Mouse (Mus musculus) embryonic facial prominence, embryonic 10.5 days (tissue): ENCODE results near the gene Ddx10. TPM values are rescaled to one million over a fixed set of nuclear protein-coding genes. Genes with fewer than 3 reads are reported as not detected.
"Not testable (repeated sequence)": the region's sequence is repeated elsewhere in the genome, so short reads cannot be mapped to it uniquely, and the experiment has no call there.

Source experiments
- DNase-seq: peaks from one replicate; pipeline ENCODE4 v3.0.0-alpha.2; 2017; ENCODE audit warnings: low spot score
- H3K27ac ChIP-seq: fragments of 300-500 bp; sonication (generic); replicated peaks from 2 replicates; pipeline ENCODE4 v1.5.1; 2016; ENCODE audit warnings: mild to moderate bottlenecking
- H3K27me3 ChIP-seq: fragments of 300-500 bp; sonication (generic); replicated peaks from 2 replicates; pipeline ENCODE4 v1.6.1; 2016; ENCODE audit warnings: low read depth, mild to moderate bottlenecking; ENCODE audit not compliant: poor library complexity, severe bottlenecking
- H3K36me3 ChIP-seq: fragments of 300-500 bp; sonication (generic); replicated peaks from 2 replicates; pipeline ENCODE4 v1.6.1; 2016; ENCODE audit warnings: mild to moderate bottlenecking, moderate library complexity
- H3K4me1 ChIP-seq: fragments of 300-500 bp; sonication (generic); 2 replicates; pipeline ENCODE4 v1.6.1; 2016
- H3K4me3 ChIP-seq: fragments of 300-500 bp; sonication (generic); 2 replicates; pipeline ENCODE4 v1.5.1; 2016; ENCODE audit warnings: mild to moderate bottlenecking, moderate library complexity
- H3K9me3 ChIP-seq: fragments of 300-500 bp; sonication (generic); 2 replicates; pipeline ENCODE4 v1.6.1; 2016; ENCODE audit warnings: mild to moderate bottlenecking
- WGBS: fragments of 180-500 bp; shearing (Covaris S2); methylation state at CpG from one replicate; pipeline ENCODE4 v1.1.7; 2016; 5-methylcytosine and 5-hydroxymethylcytosine counted together
- polyA plus RNA-seq: library from polyadenylated mRNA; unstranded; fragments of >200 nt; fragmentation: Nextera tagmentation; extraction: Ambion mirVana; gene quantifications from 2 replicates; pipeline ENCODE4 v1.2.1, GENCODE M21; 2016

The Ddx10 gene
- polyA plus RNA-seq, 1 experiment from 2014 or later, result 30.8 TPM

DNA sequence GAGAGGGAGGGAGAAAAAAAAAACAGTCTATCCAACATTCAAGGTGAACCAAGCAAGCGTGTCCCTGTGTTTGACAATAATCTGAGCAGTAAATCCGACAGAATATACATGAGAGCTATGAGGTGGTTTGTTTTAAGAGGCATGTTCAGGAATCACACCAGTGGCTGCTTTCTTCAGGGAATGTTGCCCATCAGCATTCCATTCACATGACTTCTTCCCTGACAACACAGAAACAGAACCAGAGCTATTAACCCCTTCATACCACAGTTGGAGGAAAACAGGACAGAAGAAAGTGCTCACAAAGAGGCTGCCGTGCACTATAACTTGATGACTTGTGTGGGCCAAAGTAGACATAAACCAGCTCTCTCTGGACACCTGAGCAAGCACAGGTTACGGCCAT is 16.5 kb upstream of the Ddx10 start:
- no peaks in the 10 kb centered on the region for H3K9me3 ChIP-seq
- WGBS, result 73% methylated on average over 4 of the region's 4 CpGs
- no peaks in the 10 kb centered on the region for H3K4me1 ChIP-seq
- H3K4me3 ChIP-seq, result no peak overlapping the region
- no peaks in the 10 kb centered on the region for H3K36me3 ChIP-seq
- no peaks in the 10 kb centered on the region for H3K27me3 ChIP-seq
- DNase-seq, result no peak
- no peak overlapping the region for H3K27ac ChIP-seq

DNA sequence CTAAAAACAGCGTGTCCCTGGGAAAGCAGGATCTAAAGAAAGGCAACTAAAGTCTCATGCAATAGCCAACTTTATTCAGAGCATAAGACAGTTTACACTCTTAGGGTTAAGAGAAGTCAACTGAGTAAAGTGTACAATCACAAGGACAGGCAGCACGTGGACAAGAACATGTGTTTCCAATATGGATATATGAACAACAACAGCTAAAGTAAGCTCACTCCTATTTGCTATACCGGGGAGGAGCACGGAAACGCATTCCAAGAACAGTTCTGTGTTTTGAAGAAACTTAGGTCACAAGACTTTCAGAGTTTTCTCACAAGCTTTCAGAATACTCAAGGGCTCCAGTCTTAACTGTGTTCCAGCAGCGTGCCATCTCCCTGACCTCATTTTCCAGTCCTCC is 10.3 kb upstream of the Ddx10 start:
- peak overlapping the region; percentile 55 for H3K27ac ChIP-seq
- 24% methylated on average over 6 of the region's 6 CpGs for WGBS
- H3K4me3 ChIP-seq, result no peak overlapping the region
- H3K4me1 ChIP-seq, result peaks cover 10% of the 10 kb centered on the region
- no peaks in the 10 kb centered on the region for H3K36me3 ChIP-seq
- H3K9me3 ChIP-seq, result no peaks in the 10 kb centered on the region
- no peaks in the 10 kb centered on the region for H3K27me3 ChIP-seq
- peak; percentile 12 for DNase-seq

DNA sequence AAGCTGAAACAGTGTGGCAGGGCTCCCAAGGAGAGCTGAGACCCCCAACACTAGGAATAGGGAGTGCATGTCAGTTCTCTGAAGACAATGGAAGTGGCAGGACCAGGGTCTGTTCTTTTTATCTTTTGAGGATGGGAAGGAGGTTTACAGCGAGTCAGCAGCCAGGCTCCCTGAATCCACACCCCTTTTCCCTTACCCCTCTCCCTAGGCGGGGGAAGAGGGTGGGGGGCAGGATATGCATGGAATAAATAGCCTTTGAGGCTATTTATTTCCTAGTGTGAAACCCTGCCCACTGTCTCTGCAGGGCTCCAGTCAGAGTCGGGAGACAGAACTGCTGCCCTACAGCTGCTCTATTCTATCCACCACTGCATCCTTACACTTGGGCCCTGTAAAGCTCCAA is 9.9 kb upstream of the Ddx10 start:
- Histone ChIP-seq H3K36me3 (no peaks in the 10 kb centered on the region), H3K4me1 (peaks cover 10% of the 10 kb centered on the region), H3K27me3 (no peaks in the 10 kb centered on the region), H3K9me3 (no peaks in the 10 kb centered on the region), H3K4me3 (no peak overlapping the region), H3K27ac (peak overlapping the region; percentile 55)
- 4% methylated on average over 3 of the region's 3 CpGs for WGBS
- DNase-seq, result peak; percentile 11

DNA sequence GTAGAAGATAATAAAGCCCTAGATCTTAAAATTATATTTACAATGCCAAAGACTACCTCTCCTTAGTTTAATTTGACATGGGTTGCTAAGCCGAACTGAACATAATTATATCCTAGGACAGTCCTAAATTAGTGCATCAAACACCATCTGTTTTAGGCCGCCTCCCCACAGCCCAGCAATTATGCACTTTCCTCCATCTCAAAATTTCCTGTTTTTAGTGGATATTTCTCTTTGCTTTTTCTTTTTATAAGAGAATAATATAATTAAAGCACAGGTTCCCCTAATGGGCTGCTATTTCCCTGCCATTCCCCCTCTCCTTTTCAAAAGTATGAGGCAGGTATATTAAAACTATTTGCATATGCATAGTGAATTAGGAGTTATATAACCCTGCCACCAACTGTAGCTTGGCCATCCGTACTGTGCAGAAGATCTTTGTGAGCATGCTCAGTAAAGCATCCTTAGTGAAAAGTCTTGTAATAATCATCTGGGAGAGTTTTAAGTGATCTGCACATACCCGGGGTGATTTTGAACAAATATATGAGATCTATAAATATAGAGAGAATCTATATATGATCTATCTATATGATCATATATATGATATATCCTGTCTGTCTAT is 8.9 kb upstream of the Ddx10 start:
- no peak for DNase-seq
- H3K27ac ChIP-seq, result no peak overlapping the region
- 83% methylated on average over 4 of the region's 4 CpGs for WGBS
- H3K27me3 ChIP-seq, result no peaks in the 10 kb centered on the region
- no peak overlapping the region for H3K4me3 ChIP-seq
- no peaks in the 10 kb centered on the region for H3K36me3 ChIP-seq
- no peaks in the 10 kb centered on the region for H3K9me3 ChIP-seq
- H3K4me1 ChIP-seq, result peaks cover 10% of the 10 kb centered on the region

DNA sequence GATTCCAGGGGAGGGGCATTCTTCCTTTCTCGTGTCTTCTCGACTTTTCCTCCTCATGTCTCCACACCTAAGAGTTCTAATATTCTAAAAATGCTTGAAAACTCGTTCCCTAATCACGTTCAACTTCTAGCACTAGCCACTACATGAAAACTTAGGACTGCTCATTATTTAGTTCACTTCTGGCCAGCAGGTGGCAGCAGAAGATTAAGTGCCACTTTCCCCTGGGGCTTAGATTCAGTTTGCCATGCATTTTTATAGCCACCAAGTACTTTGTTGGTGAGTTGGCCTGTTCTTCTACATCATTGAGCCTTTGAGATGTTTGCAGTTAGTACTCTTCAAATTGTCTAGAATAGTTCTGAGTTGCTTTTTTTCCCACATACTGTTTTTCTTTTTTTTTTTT is 6.5 kb upstream of the Ddx10 start:
- Histone ChIP-seq H3K36me3 (no peaks in the 10 kb centered on the region), H3K27ac (no peak overlapping the region), H3K27me3 (no peaks in the 10 kb centered on the region), H3K4me3 (no peak overlapping the region), H3K4me1 (peaks cover 10% of the 10 kb centered on the region), H3K9me3 (no peaks in the 10 kb centered on the region)
- DNase-seq, result peak; percentile 70
- WGBS, result 11% methylated on average over 4 of the region's 4 CpGs

DNA sequence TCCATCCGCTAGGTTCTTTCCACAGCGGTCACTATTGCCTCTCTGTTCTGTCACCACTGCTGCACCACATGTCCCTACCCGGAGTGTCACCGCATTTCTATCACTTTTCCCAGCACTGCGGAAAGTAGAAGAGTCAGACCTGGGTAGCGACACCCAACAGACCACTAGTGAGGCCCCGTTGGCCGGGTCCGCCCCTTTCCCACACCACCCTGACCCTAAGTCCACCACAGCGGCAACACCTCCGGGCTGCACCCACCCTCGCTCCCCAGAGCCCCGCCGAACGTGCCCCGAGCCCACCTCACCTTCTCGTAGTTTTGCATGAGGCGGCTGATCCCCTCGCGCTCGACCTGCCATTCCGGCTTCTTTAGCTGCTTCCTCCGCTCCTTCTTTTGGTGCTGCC is 337 bp downstream of the Ddx10 start:
- H3K27me3 ChIP-seq, result no peaks in the 10 kb centered on the region

DNA sequence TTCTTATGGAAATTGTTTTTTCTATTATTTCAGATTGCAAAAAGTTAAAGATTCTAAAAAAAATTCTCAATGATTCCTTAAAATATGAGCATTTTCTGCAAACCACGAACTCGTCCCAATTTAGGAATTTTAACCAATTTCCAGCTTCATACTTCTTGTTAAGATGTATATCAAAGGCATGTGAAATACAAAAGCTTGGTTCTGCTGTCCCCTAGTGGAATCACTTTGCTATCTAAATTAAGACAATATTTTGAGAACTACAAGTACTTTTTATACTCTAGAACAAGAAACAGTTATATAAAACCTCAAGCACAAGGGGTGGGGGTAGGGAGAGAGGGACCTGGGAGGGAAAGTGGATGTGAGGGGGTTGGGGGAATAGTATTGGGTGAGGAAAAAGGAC is 29.7 kb downstream of the Ddx10 start:
- no peak overlapping the region for H3K4me3 ChIP-seq
- H3K9me3 ChIP-seq, result no peaks in the 10 kb centered on the region
- no peak overlapping the region for H3K27ac ChIP-seq
- WGBS, result 79% methylated on average over 2 of the region's 2 CpGs
- no peaks in the 10 kb centered on the region for H3K4me1 ChIP-seq
- H3K36me3 ChIP-seq, result peaks cover 15% of the 10 kb centered on the region
- H3K27me3 ChIP-seq, result no peaks in the 10 kb centered on the region
- no peak for DNase-seq

More for the DNA sequence above, 337 bp downstream of the Ddx10 start:
- H3K4me1 ChIP-seq, result peaks cover 16% of the 10 kb centered on the region
- H3K27ac ChIP-seq, result peak overlapping the region; percentile 80
- no peaks in the 10 kb centered on the region for H3K36me3 ChIP-seq
- DNase-seq, result no peak
- H3K4me3 ChIP-seq, result peak overlapping the region; percentile 96
- H3K9me3 ChIP-seq, result no peaks in the 10 kb centered on the region
- 1% methylated on average over 23 of the region's 23 CpGs for WGBS

DNA sequence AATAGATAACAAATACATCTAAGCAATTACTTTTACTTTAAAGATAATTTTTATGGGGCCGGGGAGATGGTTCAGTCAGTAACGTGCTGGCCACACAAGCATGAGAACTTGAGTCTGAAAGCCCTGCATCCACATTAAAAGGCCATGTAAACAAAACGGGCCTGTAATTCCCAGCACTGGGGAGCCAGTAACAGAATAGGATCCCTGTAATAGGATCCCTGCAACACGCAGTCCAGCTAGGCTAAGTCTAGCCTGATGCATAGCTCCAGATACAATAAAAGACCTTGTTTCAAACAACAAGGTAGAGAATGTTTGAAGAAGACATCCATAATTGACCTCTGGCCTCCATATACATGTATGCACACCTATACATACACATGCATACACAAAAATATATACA is 39.6 kb downstream of the Ddx10 start:
- H3K9me3 ChIP-seq, result no peaks in the 10 kb centered on the region
- DNase-seq, result no peak
- no peak overlapping the region for H3K27ac ChIP-seq
- H3K36me3 ChIP-seq, result peaks cover 19% of the 10 kb centered on the region
- H3K27me3 ChIP-seq, result no peaks in the 10 kb centered on the region
- 71% methylated on average over 4 of the region's 4 CpGs for WGBS
- no peak overlapping the region for H3K4me3 ChIP-seq
- no peaks in the 10 kb centered on the region for H3K4me1 ChIP-seq

DNA sequence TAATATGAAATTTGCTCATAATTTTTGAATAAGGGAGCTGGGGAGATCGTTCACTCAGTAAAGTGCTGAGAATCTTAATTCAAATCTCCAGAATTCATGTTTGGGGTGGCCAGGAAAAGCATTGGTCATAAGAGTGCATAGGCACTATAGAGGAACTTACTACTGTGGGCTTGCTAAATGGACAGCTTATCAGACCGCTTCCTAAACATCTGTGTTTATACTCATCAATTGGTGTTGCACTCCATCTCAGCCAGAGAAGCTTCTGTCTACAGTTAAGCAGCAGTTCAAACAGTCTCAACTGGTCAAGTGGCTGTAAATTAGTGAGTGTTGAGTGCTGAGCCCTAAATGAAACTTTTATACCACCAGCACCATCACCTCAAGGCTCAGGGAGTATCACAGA is 73.3 kb downstream of the Ddx10 start:
- 84% methylated on average over 2 of the region's 2 CpGs for WGBS
- no peaks in the 10 kb centered on the region for H3K4me1 ChIP-seq
- no peak overlapping the region for H3K27ac ChIP-seq
- H3K4me3 ChIP-seq, result no peak overlapping the region
- no peak for DNase-seq
- no peaks in the 10 kb centered on the region for H3K36me3 ChIP-seq
- H3K9me3 ChIP-seq, result no peaks in the 10 kb centered on the region
- no peaks in the 10 kb centered on the region for H3K27me3 ChIP-seq

DNA sequence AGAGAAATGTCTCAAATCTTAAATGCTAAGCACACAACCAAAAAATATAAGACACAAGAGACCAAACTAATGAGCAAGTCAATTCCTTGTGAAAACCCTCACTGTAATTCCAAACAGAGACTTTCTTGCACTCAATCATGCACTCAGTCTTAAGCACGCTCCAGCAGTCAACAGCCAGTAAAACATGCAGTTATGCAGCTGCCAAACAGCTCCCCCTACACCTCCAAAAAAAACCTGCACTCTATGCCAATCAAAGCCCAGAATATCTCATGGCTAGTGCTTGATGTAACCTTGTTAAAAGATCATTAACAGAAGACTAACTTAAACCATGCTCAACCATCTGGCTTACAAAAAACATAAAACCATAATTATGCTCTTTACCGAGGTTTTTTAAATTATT is 74.6 kb downstream of the Ddx10 start:
- WGBS, result 63% methylated on average over 2 of the region's 2 CpGs
- DNase-seq, result no peak
- H3K4me1 ChIP-seq, result no peaks in the 10 kb centered on the region
- no peaks in the 10 kb centered on the region for H3K9me3 ChIP-seq
- H3K27me3 ChIP-seq, result no peaks in the 10 kb centered on the region
- no peaks in the 10 kb centered on the region for H3K36me3 ChIP-seq
- no peak overlapping the region for H3K27ac ChIP-seq
- no peak overlapping the region for H3K4me3 ChIP-seq

DNA sequence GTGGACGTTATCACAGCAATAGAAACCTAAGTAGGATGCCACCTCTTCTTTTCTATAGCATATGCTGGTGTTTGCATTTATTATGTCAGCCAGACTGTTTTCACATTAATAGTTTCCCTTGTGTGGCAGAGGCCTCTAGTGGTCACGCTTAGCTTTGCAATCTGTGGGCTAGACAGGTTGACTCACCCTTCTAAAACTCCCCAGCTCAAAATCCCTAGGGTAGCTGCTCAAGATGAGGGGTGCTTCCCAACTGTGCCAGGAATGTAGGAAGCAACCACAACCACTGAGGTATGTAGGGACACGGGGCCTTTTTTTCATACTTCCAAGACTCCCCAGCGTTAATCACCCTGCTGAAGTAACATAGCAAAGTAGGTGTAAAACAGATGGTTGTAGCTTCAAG is 103.6 kb downstream of the Ddx10 start:
- Histone ChIP-seq H3K9me3 (no peaks in the 10 kb centered on the region), H3K27me3 (no peaks in the 10 kb centered on the region), H3K4me1 (no peaks in the 10 kb centered on the region), H3K27ac (no peak overlapping the region), H3K4me3 (no peak overlapping the region), H3K36me3 (no peaks in the 10 kb centered on the region)
- 39% methylated on average over 4 of the region's 4 CpGs for WGBS
- DNase-seq, result peak; percentile 27

DNA sequence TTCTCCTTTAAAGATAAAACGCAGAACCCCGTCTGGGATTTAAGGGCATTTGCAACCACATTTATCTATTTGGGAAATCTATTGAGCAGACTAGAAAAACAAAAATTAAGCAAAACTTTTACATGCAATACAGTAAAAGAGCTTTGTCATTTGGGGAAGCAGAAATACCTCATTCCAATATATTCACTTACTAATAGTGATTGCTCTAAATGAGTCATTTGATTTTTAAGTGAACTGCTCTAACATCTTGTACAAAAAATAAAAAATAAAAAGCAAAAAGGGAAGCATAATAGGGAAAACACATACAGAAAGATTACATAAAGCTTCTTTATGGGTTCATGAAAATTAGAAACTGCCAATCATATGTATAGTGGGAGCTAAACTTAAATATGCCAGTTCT is 104.3 kb downstream of the Ddx10 start:
- no peak for DNase-seq
- no peaks in the 10 kb centered on the region for H3K9me3 ChIP-seq
- H3K27ac ChIP-seq, result no peak overlapping the region
- H3K4me3 ChIP-seq, result no peak overlapping the region
- 88% methylated on average over 2 of the region's 2 CpGs for WGBS
- no peaks in the 10 kb centered on the region for H3K4me1 ChIP-seq
- no peaks in the 10 kb centered on the region for H3K36me3 ChIP-seq
- no peaks in the 10 kb centered on the region for H3K27me3 ChIP-seq

DNA sequence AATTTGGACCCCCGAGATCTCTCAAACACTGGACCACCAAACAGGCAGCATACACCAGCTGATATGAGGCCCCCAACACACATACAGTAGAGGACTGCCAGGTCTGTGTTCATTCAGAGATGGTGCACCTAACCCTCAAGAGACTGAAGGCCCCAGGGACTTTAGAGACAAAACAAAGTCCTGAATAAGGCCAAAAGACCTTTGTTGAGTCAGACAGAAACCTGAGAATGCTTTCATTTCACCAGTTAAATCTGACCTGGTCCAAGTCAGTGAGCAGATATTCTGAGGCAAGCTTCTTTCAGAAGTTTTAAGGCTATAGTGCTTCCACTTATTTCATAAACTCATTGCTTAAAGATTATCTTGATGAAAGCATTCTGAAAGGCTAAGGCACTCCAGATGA is 105.4 kb downstream of the Ddx10 start:
- 86% methylated on average over 1 of the region's 1 CpGs for WGBS
- H3K9me3 ChIP-seq, H3K27me3 ChIP-seq, DNase-seq, H3K4me1 ChIP-seq, H3K27ac ChIP-seq, H3K36me3 ChIP-seq, H3K4me3 ChIP-seq: not testable (repeated sequence)
